Mouse (Mus musculus): ENCODE results near the gene Scn4a. TPM values are rescaled to one million over a fixed set of nuclear protein-coding genes. Genes with fewer than 3 reads are reported as not detected.
"Not testable (repeated sequence)": the region's sequence is repeated elsewhere in the genome, so short reads cannot be mapped to it uniquely, and the experiment has no call there.

Scn4a gene
- total RNA-seq (2022) = under 1 TPM in 2 of 4 experiments, not detected in 2; 0.07 TPM

DNA sequence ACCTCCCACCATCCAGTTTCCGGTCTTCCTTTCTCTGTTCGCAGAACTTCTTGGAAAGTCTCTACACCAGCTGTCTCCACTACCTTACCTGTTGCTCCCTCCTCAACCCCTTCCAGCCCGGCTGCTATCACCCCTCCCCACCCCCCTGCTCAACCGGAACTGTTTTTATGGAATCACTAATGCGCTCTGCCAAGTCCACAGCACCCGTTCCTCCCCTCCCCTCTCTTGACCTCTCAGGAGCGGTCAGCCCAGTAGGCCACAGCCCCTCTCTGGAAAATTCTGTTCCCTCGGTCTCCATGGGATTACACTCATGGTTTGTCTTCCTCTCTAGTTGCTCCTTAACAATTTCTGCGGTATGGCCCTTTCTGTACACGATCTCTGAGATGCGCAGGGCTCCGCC lies at the start of gene Scn4a:
TSS of gene Scn4a (minus strand) at position 101 of the 400 bp plus-strand sequence.
- no peak for DNase-seq (ENCODE audit: low spot score in 2 of 2)

DNA sequence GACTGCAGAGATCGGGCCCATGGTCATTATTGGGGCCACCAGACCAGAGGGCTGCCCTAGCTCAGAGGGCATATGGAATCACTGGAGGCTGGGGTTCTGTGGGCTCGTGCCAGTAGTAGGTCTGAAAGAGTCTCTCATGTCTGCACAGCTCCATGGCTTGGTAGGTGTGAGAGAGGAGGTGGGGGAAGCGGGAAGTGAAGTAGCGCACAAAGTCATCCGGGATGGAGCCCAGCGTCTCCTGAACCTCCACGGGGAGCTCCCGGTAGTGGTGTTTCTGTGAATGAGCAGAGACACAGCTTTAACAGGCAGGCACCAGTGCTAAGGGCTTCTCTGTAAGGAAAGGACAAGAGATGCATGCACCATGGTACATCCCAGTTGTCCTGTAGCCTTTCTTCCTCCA lies 45.4 kb upstream of the Scn4a start:
- no peak for DNase-seq (ENCODE audit: low spot score in 2 of 2)

DNA sequence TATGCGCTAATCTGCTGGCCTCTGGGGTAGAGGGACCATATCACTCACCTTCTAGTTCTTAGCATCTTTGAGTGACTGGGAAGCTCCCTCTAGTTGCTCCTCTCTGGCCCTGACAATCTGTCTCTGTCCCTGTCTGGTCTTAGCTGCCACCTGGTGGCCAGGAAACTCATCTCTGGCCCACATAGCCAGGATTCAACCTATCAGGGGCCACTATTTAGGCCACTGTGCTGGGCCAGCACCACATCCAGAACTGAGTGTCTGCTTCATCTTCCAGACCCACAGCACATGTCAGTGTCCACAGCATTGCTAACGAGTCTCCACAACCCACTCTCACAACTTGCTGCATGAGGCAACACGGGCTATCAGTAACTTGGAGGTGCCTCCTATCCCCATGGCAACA lies 44.6 kb upstream of the Scn4a start:
- DNase-seq (ENCODE audit: low spot score in 2 of 2) = peak in 1 of 2 experiments; percentile 11

DNA sequence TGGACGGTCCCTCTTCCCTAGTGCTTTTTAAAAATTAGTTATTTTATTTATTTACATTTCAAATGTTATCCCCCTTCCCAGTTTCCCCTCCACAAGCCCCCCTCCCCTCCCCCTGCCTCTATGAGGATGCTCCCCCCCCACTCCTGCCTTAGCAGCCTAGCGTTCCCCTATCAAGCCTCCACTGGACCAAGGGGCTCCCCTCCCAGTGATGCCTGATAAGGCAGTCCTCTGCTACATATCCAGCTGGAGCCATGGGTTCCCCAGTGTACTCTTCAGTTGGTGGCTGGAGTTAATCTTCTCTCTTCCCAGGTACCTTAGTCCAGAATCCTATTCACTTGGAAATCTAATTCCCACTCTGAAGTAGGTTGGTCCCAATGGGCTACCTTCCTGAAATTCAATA lies 41.0 kb upstream of the Scn4a start:
- DNase-seq (ENCODE audit: low spot score in 2 of 2) = not testable (repeated sequence)

DNA sequence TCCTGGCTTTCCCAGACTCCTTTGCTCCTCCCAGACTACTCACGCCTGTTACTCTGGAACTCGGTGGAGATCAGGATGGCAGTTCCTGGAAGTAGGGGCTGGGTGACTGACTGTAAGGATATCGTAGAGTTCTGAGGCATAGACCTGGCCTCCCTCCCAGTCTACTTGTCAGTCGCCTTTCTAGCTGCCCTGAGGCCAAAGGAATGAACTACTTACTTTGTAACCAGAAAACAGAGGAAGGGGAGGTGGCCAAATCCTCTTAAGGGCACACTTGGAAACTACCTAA lies 40.2 kb upstream of the Scn4a start:
- DNase-seq (ENCODE audit: low spot score in 2 of 2) = no peak

DNA sequence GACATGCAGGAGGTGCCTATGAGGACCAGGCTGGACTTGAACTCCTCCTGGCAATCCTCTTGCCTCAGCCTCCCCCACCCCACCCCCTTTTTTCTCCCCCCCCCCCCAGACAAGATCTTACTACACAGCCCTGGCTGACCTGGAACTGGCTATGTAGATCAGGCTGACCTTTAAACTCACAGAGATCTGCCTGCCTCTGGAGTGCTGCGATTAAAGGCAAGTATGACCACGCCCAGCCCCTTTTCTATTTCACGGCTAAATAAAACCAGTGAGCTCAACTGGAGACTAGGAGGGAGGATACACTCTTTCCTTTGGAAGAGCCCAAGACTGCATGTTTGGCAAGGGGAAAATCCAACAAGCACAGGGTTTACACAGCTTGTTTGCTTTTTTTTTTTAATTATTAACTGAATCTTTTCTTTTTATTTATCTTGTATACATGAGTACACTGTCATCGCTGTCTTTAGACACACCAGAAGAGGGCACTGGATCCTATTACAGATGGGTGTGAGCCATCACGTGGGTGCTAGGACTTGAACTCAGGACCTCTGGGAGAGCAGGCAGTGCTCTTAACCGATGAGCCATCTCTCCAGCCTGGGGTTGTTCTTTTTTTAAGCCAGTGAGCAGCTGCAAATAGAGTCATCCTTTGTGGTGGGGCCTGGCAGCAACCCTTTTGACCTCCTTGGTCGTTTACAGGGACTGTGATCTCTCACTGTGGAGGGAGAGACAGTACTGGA lies 39.7 kb upstream of the Scn4a start:
- no peak for DNase-seq (ENCODE audit: low spot score in 2 of 2)

DNA sequence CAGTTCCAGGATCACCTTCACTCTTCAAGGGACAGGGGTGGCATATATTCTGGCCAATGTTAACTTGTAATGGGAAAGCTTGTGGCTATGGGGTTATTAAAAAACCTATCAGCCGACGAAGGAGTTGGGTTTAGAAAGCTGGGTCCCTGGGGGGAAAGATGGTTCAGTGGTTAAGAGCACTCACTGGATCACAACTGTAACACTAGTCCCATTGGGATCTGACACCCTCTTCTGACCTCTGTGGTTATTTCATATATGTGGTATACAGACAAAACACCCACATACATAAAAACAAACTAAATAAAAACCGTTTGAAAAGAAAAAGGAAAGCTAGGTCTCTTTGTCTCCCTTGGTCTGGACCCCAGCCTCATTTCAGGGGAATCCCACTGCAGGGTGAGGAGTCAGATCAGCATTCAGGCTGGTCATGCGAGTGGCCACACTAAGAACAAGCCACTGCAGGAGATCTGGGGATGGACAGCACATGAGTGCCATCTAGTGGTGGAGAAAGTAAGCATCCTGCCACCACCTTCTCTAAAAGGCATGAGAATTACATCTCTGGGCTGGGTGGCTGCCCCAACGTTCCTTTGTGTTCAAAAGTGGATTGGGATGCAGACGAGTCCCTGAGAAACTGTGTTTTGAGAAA lies 38.6 kb upstream of the Scn4a start:
- peak; percentile 25 to 64 for DNase-seq (ENCODE audit: low spot score in 2 of 2)

DNA sequence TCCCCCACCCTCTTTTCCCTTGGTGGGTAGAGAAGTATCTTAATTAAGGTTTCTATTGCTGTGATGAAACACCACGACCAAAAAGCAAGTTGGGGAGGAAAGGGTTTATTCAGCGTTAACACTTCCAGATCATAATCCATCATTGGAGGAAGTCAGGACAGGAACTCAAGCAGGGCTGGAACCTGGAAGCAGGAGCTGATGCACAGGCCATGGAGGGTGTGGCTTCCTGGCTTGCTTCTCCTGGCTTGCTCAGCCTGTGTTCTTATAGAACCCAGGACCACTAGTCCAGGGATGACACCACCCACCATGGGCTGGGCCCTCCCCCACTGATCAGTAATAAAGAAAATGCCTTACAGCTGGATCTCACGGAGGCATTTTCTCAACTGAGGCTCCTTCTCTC lies 37.7 kb upstream of the Scn4a start:
- DNase-seq (ENCODE audit: low spot score in 2 of 2) = no peak

DNA sequence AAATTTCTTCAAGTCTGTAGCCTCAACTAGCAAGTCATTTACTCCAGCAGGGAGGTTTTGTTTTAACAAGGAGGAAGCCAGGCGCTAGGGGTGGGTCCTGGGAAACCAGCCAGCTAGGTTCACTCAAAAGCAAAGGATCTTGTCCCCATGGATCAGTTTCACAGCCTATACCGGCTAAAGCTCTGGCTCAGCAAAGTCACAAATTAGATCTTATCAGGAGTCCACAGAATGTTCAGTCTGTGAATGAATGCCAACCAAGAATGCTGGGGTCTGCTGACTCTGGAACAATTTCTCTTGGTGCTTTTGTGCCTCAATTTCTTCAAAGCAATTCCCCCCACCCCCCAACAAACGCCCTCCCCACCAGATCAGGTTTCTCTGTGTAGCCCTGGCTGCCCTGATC lies 36.5 kb upstream of the Scn4a start:
- no peak for DNase-seq (ENCODE audit: low spot score in 2 of 2)

DNA sequence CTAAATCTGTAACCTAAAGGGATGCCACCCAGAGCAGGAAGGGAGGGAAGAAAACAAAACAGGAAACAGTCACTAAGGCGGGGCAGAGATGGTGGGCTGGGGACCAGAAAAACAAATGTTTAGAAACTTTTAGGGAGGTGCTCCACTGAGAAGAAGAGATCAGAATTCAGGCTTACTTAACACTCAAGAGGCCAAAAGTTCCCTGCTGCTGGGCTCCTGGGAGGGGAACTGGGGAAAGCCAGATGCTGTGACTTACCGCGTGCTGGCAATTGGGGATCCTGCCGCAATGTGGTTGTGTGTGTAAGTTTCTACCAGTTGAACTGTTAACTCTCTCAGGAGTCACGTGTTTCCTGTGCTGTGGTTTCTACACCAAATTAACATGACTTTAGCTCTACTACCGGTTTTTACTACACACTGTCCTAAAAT lies 34.7 kb upstream of the Scn4a start, which contains the start of gene Icam2:
TSS of gene Icam2 (minus strand) at position 285 of the 426 bp plus-strand sequence.
- DNase-seq (ENCODE audit: low spot score in 2 of 2) = no peak

DNA sequence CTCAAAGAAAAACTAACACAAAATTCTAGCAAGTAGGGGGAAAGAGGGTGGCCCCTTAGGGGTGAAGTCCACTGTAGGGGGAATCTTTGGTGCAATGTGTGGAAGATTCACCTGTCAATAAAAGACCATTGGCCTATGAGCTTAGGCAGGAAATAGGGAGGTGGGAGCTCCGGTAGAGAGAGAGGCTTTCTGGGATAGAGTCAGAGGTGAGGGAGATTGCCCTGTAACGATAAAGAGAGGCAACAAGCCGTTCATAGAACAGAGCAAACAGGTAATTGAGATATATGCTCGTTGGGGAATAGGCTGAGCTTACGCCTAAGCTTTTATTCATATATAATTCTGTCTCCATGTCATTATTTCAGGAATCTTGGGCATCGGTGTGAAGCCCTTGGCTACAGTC lies 33.9 kb upstream of the Scn4a start:
- no peak for DNase-seq (ENCODE audit: low spot score in 2 of 2)

DNA sequence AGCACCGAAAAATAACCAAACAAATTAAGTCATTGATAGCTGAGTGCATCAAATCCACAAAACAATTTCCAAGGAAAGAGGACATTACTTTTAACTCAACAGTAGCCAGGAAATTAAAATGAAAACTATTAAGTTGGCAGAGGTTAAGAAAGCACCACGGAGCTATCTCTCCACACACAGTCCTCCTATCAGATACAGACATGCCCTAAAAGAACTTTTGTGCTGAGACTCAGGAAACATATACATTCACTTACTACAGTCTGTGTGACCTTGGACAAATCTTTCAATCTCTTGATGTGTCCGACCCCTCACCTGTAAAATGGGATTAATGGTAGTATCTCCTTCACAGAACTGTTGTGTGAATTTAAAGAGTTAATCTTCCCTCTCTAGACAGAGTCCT lies 33.3 kb upstream of the Scn4a start:
- DNase-seq (ENCODE audit: low spot score in 2 of 2) = no peak

DNA sequence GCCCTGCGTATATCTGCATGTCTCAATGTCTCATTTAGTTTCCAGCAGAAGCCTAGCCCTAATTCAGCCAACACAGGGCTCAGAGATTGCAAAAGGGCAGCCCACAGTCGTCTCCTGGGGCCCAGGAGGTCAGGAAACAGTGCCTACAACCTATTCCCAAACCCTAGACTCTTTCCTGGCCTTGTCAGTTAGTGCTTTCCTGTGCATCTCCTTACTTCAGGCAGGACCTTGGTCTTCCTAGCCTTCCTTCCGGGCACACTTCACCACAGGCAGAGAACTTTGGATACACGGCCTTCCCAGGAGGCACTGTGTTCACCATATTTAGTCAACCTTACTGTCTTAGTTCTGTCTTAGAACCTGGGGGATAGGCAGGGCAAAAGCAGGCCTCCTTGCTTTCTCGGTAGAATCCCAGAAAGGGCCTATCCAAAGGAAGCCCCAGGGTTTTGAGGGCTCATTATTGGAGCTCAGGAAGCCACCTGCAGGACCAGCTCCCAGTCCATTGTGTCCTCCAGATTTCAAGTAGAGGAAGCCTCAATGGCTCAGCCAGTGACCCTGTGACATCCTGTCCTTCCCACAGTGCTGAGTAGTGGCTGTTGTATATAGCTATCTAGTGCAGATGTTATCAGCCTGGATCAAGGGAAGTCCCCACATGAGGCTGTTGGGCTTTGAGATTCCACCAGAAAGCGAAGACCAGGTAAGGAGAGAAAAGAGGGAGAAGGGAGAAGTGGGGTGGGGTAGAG lies 30.1 kb upstream of the Scn4a start:
- no peak for DNase-seq (ENCODE audit: low spot score in 2 of 2)

DNA sequence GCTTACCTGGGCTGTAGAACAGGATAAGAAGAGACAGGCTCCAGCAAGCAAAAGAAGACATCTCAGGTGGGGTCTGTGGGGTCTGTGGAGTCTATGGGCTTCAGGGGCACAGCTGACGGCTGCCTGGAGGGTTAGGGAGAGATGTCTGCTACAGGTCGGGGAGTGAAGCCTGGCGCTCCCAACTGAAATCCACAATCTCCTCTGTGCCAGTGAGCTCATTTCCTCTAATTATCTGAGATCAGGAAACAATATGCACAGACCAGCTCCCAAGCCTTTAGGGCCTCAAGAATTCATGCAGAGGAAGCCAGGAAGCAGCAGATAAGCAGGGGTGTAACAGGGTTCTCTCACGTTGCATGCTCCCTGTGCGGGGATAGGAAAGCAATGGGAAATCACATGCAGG lies 29.3 kb upstream of the Scn4a start:
- DNase-seq (ENCODE audit: low spot score in 2 of 2) = no peak

DNA sequence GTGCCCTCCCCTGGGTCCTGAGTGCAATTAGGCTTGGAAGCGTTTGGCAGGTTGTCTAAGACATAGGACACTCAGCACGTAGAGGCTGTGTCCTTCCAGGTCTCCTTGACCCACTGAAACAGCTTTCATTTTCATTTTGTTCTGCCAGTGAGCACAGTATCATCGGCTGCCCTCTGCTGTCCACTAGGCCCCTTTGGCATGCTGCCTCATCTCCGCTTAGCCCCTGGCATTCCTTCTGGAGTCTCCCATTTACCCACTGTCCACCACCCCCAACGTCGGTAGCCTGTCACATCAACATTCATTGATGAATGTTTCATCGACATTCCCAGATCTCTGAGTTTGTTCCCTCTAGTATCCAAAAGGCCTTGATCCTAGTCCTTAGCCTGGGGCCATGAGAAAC lies 28.8 kb upstream of the Scn4a start:
- no peak for DNase-seq (ENCODE audit: low spot score in 2 of 2)

DNA sequence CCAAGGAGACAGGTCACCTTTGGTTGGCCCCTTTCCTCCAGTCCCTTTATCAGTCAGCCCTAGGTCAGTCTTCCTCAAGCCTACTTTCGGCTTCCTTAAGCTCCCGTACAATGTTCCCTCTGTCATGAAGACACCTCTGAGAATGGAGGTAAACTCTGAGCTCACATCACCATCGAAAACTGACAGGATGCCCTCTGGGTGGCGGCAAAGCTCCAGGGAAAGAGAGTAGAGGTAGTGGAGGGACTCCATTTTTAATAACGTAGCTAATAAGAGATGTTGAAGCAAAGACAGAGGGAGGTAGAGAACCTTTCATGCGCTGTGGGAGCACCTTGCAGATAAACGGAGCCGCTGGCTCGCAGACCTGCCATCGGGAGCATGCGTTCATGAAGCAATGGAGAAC lies 27.9 kb upstream of the Scn4a start:
- no peak for DNase-seq (ENCODE audit: low spot score in 2 of 2)

DNA sequence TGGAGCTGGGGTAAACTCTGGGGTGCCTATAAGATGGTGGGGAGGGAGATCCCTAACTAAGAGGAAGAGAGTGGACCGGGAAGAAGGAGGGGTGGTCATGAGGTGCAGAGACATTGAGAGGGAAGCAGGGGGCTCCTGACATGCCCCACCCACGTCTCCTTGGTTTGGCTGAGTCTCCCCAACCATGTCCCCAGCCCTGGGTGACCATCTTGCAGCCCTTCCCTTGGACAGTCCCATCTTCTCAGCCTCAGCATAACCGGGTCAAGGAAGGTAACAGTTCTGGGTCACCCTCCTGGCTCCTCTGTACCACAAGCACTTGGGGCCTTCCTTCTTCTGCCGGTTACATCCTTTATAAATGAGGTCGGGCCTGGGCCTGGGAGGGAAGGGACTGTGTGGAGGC lies 21.9 kb upstream of the Scn4a start:
- no peak for DNase-seq (ENCODE audit: low spot score in 2 of 2)

DNA sequence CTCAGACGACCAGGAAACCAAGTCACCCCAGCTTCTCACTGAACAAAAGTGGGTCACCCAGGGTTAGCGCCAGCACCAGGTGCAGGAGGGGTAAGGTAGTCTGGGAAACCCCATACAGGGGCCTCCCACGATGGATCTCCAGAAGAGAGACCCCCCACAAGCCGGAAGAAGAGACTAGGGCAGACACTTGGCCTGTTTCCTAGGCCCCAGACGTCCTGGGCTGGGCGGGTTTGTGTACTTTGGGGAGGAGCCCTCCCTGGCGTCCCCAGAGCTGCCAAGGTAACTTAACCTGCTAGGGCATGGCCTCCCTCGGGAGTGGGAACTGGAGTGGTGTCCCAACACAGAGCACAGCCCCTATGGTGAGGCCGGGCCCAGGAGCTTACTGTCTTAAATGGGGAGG lies 21.5 kb upstream of the Scn4a start:
- no peak for DNase-seq (ENCODE audit: low spot score in 2 of 2)

DNA sequence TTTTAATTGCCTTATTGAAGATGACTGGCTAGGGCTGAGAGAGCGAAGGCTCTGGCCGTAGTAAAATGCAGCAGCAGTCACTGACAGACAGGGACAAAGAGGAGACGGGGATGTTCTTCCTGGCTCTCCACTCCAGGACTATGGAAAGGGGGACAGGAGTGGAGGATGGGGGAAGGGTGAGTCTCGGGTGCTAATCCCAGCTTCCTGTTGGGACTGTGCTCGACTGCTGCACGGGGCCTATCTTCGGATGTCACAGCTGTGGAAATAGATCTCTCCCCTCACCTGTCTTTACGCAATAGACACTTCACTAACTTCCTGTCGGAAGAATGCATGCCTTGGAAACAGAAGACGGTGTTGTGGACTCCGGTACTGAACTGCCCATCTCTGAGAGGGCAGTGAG lies 20.9 kb upstream of the Scn4a start:
- no peak for DNase-seq (ENCODE audit: low spot score in 2 of 2)

DNA sequence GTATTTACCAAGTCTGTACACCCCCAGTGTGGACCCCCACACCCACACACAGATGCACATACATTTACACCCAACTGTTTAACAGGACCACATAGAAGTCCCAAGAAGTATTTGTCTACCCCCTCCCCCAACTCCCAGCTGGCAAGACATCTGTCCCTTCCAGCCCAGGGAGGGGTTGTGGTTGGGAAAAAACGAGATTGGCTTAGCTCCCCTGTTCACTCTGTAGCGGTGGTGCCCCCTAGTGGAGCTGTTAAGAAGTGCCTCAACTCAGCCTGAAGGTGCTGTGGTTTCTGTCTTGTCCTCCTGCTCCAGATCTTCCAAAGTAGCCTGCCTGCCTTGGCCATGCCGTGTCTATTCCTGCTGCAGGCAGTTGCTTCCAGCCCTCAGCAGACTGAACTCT lies 13.2 kb upstream of the Scn4a start:
- peak; percentile 77 to 78 for DNase-seq (ENCODE audit: low spot score in 2 of 2)

DNA sequence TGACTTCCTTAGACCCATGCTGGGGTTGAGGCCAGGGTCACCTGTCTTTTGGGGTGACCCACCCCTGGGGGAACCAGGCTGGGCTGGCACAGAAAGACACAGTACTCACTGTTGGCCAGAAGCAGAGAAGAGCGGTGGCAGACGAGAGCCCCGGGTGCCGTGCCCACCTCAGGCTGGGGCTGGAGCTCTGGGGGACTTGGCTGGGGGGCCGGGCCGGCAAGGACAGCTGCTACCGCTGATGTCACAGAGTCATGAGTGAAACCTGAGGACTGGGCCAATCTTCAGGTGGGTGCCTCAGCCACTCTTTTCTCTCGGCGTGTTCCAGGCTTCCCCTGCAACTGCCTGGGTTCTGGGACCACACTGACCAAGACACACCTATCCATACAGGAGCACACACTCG lies 12.3 kb upstream of the Scn4a start, which contains the start of gene Prr29:
TSS of gene Prr29 (plus strand) at position 107 of the 400 bp plus-strand sequence.
- DNase-seq (ENCODE audit: low spot score in 2 of 2) = no peak

DNA sequence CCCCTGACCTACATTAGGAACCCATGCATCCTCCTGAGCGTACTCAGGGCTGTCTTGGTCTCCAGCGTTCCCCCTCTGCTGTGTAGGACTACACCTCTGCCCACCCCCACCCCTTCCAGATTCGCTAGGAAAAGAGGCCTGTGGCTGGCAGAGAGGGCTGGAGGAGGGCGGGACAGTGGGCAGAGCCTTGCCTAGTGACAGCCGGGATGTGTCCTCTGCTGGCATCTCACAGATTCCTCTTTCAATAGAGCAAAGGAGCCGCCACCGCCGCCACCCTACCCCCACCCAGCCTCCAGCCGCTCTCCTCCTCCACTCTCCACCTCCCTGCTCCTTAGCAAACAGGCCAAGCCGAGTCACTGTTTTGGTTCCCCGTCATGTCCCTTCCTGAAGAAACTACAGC lies 11.6 kb upstream of the Scn4a start:
- no peak for DNase-seq (ENCODE audit: low spot score in 2 of 2)

DNA sequence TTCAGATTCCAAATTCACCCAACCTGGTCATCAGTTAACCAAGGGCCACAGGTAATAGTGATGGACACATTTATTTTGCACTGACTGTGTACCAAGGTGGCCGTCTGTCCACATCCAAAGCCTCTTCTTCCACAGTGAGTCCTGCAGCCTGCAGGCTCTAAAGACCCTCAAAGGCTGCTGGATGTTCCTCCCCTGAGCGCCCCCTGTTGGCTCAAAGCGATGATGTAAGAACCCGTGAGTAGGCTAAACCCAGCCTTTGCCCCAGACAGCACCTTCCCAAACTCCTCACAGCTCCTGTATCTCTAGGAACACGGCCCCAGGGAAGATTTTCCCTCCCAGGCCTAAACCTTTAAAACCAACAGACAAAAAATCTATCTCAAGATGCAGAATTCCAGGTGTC lies 6.3 kb upstream of the Scn4a start:
- no peak for DNase-seq (ENCODE audit: low spot score in 2 of 2)
